Mouse (Mus musculus) limb, embryonic 11.5 days (tissue): ENCODE data around the gene Slc6a15. TPM values are rescaled to one million over a fixed set of nuclear protein-coding genes. Genes with fewer than 3 reads are reported as not detected.
A peak's percentile ranks its signal among the peaks of the same experiment; 100 is the strongest.

Experiments used
- ATAC-seq: fragments of 200-750 bp; cut with Nextera tagmentation; 2 replicates; pipeline ENCODE4 v1.8.0; 2017; ENCODE audit warnings: low read depth; ENCODE audit not compliant: insufficient number of reproducible peaks, low FRiP score, low TSS enrichment
- DNase-seq: peaks from one replicate; pipeline ENCODE4 v3.0.0-alpha.2; 2015; ENCODE audit warnings: low spot score
- H3K27ac ChIP-seq: fragments of 300-500 bp; sonication (generic); replicated peaks from 2 replicates; pipeline ENCODE4 v1.5.1; 2014; ENCODE audit warnings: low read depth, mild to moderate bottlenecking, low read length
- H3K27me3 ChIP-seq: fragments of 300-500 bp; sonication (generic); 2 replicates; pipeline ENCODE4 v1.6.1; 2014; ENCODE audit warnings: mild to moderate bottlenecking, low read length, mixed read lengths; ENCODE audit not compliant: control insufficient read depth, insufficient read depth
- H3K36me3 ChIP-seq: fragments of 300-500 bp; sonication (generic); 2 replicates; pipeline ENCODE4 v1.6.1; 2014; ENCODE audit warnings: mild to moderate bottlenecking, low read length, moderate library complexity, mixed read lengths; ENCODE audit not compliant: control insufficient read depth, insufficient read depth
- H3K4me1 ChIP-seq: fragments of 300-500 bp; sonication (generic); 2 replicates; pipeline ENCODE4 v1.6.1; 2014; ENCODE audit warnings: low read length, mixed read lengths; ENCODE audit not compliant: control insufficient read depth, insufficient read depth
- H3K4me2 ChIP-seq: fragments of 300-500 bp; sonication (generic); 2 replicates; pipeline ENCODE4 v1.6.1; 2014; ENCODE audit warnings: low read depth, mild to moderate bottlenecking, moderate library complexity; ENCODE audit not compliant: severe bottlenecking
- H3K4me3 ChIP-seq: fragments of 300-500 bp; sonication (generic); 2 replicates; pipeline ENCODE4 v1.5.1; 2014; ENCODE audit warnings: low read depth, low read length
- H3K9ac ChIP-seq: fragments of 300-500 bp; sonication (generic); 2 replicates; pipeline ENCODE4 v1.6.1; 2014; ENCODE audit warnings: mild to moderate bottlenecking, low read length
- H3K9me3 ChIP-seq: fragments of 300-500 bp; sonication (generic); 2 replicates; pipeline ENCODE4 v1.6.1; 2016; ENCODE audit warnings: low read length; ENCODE audit not compliant: control insufficient read depth
- WGBS: fragments of 180-500 bp; shearing (Covaris S2); extraction: QIAGEN DNeasy Blood & Tissue Kit; methylation state at CpG from one replicate; pipeline ENCODE4 v1.1.7; 2014; 5-methylcytosine and 5-hydroxymethylcytosine counted together
- polyA plus RNA-seq: library from polyadenylated mRNA; unstranded; fragments of >200 nt; fragmentation: Nextera tagmentation; extraction: Ambion mirVana; gene quantifications from 2 replicates; pipeline ENCODE4 v1.2.1, GENCODE M21; 2014

Slc6a15 gene
- polyA plus RNA-seq, 1 experiment from 2014 or later: 1.6 TPM

GRCm38 (mm10) chr10:103402171-103402570 lies 34.6 kb downstream of the Slc6a15 start:
- no peak overlapping the region for H3K9ac ChIP-seq
- H3K36me3 ChIP-seq: no peaks in the 10 kb centered on the region
- ATAC-seq: no peak
- WGBS: 30% methylated on average over 4 of the region's 4 CpGs
- no peak for DNase-seq
- H3K27me3 ChIP-seq: no peaks in the 10 kb centered on the region
- H3K4me2 ChIP-seq: no peak overlapping the region
- H3K27ac ChIP-seq: no peak overlapping the region
- no peaks in the 10 kb centered on the region for H3K4me1 ChIP-seq
- H3K4me3 ChIP-seq: no peak overlapping the region
- no peaks in the 10 kb centered on the region for H3K9me3 ChIP-seq

GRCm38 (mm10) chr10:103427717-103428116 lies 60.1 kb downstream of the Slc6a15 start:
- no peak overlapping the region for H3K4me2 ChIP-seq
- no peak for ATAC-seq
- no peak for DNase-seq
- WGBS: 73% methylated on average over 1 of the region's 1 CpGs
- no peaks in the 10 kb centered on the region for H3K4me1 ChIP-seq
- H3K9ac ChIP-seq: no peak overlapping the region
- no peaks in the 10 kb centered on the region for H3K36me3 ChIP-seq
- no peaks in the 10 kb centered on the region for H3K9me3 ChIP-seq
- no peak overlapping the region for H3K4me3 ChIP-seq
- H3K27ac ChIP-seq: no peak overlapping the region
- H3K27me3 ChIP-seq: no peaks in the 10 kb centered on the region

GRCm38 (mm10) chr10:103442588-103442987 lies 75.0 kb downstream of the Slc6a15 start:
- Histone ChIP-seq H3K4me2 (no peak overlapping the region), H3K36me3 (no peaks in the 10 kb centered on the region), H3K9me3 (no peaks in the 10 kb centered on the region), H3K9ac (no peak overlapping the region), H3K27ac (no peak overlapping the region), H3K4me3 (no peak overlapping the region), H3K27me3 (no peaks in the 10 kb centered on the region), H3K4me1 (no peaks in the 10 kb centered on the region)
- 0 out of 2 replicates have a peak, but pooled peaks have one; percentile 4 for ATAC-seq
- DNase-seq: no peak
- WGBS: 81% methylated on average over 2 of the region's 2 CpGs

- Histone ChIP-seq H3K36me3 (no peaks in the 10 kb centered on the region), H3K4me1 (no peaks in the 10 kb centered on the region), H3K4me2 (no peak overlapping the region), H3K9ac (no peak overlapping the region), H3K4me3 (no peak overlapping the region), H3K27ac (no peak overlapping the region), H3K9me3 (no peaks in the 10 kb centered on the region), H3K27me3 (no peaks in the 10 kb centered on the region)
- peak; percentile 67; the same call in 1 of the 2 replicates for ATAC-seq
- WGBS: 44% methylated on average over 3 of the region's 3 CpGs
- DNase-seq: peak; percentile 29
Observed at GRCm38 (mm10) chr10:103443070-103443469, 75.5 kb downstream of the Slc6a15 start.

GRCm38 (mm10) chr10:103448340-103448739 lies 80.8 kb downstream of the Slc6a15 start:
- H3K9ac ChIP-seq: no peak overlapping the region
- H3K27ac ChIP-seq: no peak overlapping the region
- ATAC-seq (no peak), DNase-seq (no peak)
- H3K4me1 ChIP-seq: no peaks in the 10 kb centered on the region
- no peaks in the 10 kb centered on the region for H3K36me3 ChIP-seq
- H3K9me3 ChIP-seq: no peaks in the 10 kb centered on the region
- no peak overlapping the region for H3K4me2 ChIP-seq
- no peak overlapping the region for H3K4me3 ChIP-seq
- no peaks in the 10 kb centered on the region for H3K27me3 ChIP-seq
- WGBS: 66% methylated on average over 2 of the region's 2 CpGs

GRCm38 (mm10) chr10:103457896-103458295 lies 90.3 kb downstream of the Slc6a15 start:
- H3K4me2 ChIP-seq: no peak overlapping the region
- no peaks in the 10 kb centered on the region for H3K4me1 ChIP-seq
- H3K4me3 ChIP-seq: no peak overlapping the region
- WGBS: 90% methylated on average over 1 of the region's 1 CpGs
- no peak for ATAC-seq
- H3K36me3 ChIP-seq: no peaks in the 10 kb centered on the region
- no peaks in the 10 kb centered on the region for H3K9me3 ChIP-seq
- H3K27me3 ChIP-seq: no peaks in the 10 kb centered on the region
- no peak overlapping the region for H3K27ac ChIP-seq
- H3K9ac ChIP-seq: no peak overlapping the region
- DNase-seq: no peak

Other genes starting within 250 kb of the Slc6a15 start
- 0.15 and 0.47 TPM in 2 replicates for gene Lrriq1, start 131.5 kb upstream of the Slc6a15 start, polyA plus RNA-seq